Mouse (Mus musculus) urinary bladder, postnatal 25 days (tissue): ENCODE measurements around the gene Atp13a2.

Source experiments
- DNase-seq: peaks from one replicate; pipeline ENCODE4 v3.0.0; 2022; ENCODE audit warnings: low spot score

Gene Atp13a2

DNA sequence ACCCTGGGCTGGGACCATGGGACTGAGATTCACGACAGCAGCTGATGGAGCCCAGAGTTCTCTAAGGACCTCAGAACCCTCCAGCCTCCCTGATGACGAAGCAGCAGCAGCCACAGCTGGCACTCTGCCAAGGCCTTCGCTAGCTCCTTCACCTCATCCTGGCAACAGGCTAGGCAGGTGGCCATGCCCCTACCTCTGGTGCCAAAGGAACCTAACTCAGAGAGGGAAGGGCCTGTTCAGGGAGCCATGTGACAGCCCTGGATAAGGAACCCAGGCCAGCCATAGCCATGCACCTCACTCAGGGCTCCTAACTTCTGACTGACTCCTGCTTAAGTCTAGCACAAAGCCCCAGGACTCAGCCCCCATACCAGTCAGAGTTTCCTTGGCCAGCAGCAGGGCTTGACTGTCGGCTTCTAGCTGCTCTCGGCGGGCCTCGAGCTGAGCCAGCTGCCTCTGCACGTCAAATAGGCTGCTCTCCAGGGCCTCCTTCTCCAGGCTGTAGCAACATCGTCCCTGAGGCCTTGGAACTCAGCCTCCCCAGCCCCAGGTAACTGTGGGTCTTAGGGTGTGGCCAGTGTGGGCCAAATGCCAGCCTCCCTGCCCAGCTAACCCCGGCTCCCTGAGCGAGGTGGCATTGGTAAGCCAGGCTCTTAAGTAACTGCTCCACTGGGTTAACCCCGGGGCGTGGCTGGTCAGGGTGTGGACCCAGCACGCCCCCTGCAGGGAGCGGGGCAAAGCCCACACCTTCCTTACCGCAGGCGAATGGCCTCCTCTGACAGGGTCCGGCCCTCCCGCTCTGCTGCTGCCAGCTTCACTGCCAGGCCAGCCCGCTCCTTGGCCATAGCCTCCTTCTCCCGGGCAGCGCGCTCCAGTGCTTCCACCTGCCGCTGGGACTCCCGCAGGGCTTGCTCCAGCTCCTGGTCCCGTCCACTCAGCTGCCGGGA, 47.2 kb downstream of the Atp13a2 start:
- peak; percentile 27 for DNase-seq

DNA sequence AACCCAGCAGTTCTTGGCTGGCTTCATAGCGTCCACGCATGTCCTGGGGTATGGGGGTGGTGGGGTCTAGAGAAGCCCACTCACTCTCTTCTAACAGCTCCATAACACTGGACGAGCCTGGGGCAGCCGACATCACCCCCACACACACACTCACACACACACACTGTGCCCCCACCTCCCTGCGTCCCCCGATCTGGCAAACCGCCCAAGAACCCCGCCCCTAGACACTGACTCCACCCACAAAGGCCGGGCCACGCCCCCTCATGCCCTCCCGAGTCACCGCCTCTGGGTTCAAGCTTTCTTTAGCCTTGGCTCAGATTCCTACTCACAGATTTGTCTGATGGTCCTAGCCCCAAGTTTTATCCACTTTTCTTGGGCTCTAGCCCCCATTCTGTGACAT, 54.4 kb downstream of the Atp13a2 start:
- no peak for DNase-seq

DNA sequence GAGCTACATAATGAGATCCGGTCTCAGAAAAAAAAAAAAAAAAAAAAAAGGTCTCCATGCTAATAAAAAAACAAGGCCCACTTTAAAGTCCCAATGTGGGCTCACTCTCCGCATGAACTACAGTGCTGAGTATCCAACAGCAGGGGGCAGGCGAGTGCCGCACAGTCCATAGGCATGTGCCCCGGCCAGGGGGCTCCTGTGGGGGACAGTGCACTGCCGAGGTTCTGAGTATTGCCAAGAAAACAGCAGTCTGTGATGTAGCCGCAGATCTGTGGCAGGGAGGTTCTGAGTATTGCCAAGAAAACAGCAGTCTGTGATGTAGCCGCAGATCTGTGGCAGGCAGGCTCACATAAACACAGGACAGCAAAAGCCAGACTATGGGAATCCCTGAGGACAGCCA, 58.1 kb downstream of the Atp13a2 start:
- peak; percentile 55 for DNase-seq

DNA sequence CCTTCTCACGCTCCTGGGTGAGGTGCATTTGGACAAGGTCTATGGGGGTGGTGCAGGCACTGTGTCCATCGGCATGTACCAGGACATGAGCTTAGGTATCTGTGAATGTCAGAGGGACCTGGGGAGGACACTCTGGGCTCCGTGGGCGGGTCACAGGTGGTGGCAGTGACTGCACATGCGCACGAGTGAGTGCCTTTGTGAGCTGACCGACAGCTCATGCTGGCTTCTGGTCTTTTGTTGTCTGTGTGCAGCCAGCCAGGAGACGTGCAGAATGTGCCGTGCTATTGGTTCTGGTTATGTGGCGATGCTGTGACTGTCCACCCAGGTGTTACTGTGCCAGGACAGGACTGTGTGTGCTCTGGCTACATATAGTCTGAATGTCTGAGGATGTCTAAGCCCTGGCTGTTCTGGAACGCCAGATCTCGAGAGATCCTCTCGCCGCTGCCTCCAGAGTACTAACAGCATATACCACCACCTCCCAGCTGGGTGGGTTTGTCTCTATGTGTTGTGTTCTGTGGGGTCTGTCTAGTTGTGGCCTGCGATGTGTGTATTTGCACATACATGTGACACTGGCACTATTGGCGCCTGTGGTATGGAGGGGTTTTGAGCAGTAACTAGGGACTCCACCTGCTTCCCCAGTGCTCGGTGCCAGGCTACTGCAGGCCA, 62.3 kb downstream of the Atp13a2 start:
- no peak for DNase-seq

DNA sequence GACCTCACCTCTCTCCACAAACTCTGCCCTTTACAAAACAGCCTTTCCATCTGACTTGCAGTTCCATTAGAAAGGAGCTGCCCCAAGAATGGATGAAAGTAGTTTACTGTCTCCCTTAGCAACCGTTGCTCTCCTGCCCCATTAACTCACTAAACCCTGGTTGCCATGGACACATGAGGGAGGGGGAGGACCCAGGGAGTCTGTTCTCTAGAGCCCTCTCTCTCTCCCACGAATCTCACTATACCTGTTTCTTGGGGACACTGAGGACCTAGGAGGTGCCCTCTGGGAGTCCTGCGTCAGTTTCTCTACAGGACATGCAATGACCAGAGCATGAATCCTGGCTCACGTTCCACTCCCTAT, 62.8 kb downstream of the Atp13a2 start:
- no peak for DNase-seq

DNA sequence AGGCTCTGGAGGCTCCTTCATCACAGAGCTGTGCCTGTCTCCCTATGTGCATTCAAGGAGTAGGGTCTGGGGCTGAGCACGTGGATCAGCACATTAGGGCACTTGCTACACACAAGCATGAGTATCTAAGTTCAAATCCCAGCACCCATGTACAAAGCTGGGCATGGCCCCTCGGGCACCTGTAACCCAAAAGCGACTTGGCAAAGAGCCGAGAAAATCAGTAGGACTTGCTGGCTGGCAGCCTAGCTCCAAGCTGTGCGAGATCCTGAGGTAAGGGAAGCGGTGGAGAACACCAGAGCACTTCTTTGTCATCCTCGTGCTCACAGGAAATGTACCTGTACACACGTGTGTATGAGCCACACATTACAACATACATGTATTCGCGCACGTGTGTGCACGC, 65.8 kb downstream of the Atp13a2 start:
- DNase-seq: no peak

DNA sequence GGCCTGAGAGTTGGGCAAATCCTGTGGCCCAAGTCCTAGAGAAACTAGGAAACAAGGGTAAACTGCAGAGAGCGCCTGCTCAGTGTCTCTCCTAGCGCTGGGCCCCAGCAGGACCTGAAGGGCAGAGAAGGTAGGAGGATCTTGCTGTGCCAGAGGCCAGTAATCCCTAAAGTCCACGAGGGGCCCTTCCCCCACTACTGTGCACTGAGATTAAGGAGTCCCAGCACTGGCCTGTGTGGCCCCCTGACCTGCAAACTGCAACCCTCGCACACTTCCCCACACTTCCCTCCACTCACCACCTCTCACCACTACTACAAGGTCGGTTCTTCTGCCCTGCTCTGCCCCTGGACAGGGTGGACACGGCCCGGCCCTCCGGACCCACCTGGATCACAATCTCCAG, 66.5 kb downstream of the Atp13a2 start:
- no peak for DNase-seq

DNA sequence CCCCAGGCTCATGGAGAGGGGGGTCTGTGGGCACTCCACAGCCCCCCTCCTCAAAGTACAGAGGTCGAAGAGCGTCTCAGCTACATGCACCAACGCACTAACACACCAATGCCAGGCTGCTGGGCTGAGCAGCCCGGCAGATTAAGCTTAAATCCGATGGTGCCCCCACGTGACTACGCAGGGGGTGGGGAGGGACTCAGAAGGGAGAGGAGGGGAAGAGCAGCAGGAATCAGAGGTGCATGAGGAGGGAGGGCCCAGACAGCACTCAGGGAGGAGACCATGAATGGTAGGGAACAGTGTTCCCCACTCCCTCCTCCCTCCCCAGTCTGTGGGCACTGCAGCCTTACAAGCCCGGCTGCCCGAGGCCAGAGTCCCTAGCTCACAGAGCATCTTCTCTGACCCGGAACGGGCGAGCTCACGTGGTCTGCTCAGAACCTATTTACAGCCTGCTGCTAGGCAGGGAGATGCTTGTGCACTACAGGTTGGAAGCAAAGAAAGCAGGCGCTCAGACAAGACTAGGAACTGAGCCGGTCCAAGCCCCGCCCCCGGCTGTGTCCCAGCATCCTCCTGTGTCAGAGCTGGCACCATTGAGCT, 67.0 kb downstream of the Atp13a2 start:
- DNase-seq: no peak
